Mouse (Mus musculus): ENCODE data around the gene Mlc1.

Mlc1 gene

DNA sequence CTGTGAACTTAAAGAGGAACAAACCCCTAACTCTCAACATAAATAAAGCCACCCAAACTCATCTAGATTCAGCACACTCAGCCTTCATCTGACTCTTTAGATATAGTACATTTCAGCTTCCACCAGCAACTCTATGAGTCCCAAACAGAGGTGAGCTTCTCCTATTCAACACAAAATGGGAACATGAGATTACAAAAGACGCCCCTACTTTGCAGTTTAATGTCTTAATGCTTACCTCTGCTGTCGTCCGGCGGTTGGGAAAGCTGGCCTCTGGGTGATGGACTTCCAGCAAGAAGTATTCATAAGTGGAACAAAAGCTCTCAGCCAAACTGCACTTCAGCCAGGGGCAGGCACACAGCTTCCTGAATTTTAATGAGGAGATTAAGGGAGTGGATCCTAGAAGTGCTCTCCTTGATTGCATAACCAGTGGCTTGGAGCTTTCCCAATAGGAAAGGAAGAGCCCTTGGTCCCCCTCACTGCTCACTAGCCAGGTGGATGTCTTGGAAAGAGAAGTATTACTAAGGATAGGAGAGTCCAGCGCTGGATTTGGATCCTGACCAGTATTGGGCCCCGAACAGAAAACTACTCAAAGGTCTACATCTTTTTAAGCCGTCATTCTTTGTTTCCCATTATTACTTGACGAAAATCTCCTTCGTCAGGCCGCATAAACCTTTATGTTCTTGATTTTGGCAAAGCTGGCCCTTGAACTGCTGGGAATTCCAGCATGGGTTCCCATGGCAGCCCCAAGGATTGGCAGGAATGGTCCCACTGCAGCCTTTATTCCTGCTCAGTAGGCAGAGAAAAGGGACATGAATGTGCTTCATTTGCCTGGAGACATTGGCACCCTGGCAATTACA, at the start of gene Mlc1:
Gene Mlc1, minus strand, starts transcription at position 727 of the 857 bp plus-strand sequence.
- DNase-seq (ENCODE audit: low spot score in 2 of 2), result no peak

DNA sequence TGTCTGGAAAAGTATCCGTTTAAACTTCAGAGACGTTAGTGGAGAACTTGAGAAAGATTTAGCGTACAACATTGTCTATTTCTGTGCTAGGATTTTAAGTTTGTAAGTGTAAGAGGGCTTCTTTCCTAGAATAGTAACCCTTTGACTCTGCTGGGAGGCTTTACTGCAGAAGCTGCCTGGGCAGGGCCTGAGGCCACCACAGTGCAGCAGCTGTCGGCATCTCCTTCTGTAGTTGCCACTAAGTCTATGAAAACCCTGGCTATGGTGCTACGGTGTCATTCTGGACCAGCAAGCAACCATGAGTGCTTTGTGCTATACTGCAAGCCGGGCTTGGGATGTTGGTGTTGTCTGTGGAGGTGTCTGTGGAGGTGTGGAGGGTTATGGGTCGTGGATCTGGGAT, 41.7 kb upstream of the Mlc1 start:
- DNase-seq (ENCODE audit: low spot score in 2 of 2), result no peak

- DNase-seq (ENCODE audit: low spot score in 2 of 2), result no peak
Measured at GRCm38 (mm10) chr15:89020085-89020484, 41.3 kb upstream of the Mlc1 start.

- DNase-seq (ENCODE audit: low spot score in 2 of 2), result peak in 1 of 2 experiments; percentile 44
Measured at GRCm38 (mm10) chr15:89016722-89017121, 37.9 kb upstream of the Mlc1 start.

DNA sequence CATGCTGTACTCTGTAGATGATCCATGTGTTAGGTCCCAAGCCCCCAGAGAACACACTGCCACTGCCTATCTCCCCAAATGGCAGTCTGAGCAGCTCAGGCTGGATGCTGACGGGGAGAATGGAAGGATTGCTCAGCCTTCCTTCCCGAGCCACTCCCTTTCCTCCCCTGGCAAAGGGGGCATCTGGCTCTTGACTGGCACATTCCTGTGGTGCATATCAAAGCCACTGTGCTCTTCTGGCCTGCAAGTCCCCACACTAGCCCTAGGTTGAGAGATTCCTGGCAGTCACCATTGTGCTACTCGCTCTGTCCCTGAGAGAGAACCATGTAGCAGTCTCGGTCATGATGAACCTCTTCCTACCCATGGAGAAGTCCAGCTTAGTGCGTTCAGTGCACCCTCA, 29.0 kb upstream of the Mlc1 start:
- no peak for DNase-seq (ENCODE audit: low spot score in 2 of 2)

DNA sequence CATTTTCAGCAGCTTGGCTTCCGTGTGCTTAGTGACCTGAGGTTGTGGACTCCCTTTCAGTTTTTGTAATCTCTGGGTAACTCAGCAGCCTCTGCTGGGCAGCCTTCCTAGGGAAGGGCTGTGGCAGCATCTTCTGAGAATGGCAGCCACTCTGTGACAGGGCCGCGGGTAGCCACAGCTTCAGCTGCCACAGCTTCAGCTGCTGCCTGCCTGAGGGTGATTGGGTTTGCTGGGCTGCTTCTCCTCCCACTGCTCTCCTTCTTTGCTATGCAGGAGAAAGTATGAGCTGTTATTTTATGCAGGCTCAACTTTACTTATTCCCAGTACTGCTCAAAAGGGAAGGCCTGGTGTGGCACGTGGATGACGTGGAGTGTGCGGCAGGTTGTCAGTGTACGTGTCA, 28.2 kb upstream of the Mlc1 start:
- DNase-seq (ENCODE audit: low spot score in 2 of 2), result no peak

GRCm38 (mm10) chr15:89001245-89001644, 22.4 kb upstream of the Mlc1 start:
- DNase-seq (ENCODE audit: low spot score in 2 of 2), result no peak

DNA sequence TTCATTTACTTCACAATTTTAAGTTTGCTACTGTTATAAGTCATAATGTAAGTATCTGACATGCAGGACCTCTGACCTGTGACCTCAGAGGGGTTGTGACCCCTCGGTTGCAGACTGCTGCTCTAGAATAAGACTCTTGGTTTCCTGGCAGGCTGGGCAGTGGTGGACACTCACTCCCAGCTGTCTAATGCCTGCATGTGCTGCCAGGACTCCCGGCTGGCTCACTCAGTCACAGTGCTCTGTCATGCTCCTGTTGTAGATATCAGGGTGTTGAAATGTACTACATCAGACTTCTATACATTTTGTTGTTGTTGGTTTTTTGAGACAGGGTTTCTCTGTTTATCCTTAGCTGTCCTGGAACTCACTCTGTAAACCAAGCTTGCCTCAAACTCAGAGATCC, 21.6 kb upstream of the Mlc1 start:
- DNase-seq (ENCODE audit: low spot score in 2 of 2), result no peak

DNA sequence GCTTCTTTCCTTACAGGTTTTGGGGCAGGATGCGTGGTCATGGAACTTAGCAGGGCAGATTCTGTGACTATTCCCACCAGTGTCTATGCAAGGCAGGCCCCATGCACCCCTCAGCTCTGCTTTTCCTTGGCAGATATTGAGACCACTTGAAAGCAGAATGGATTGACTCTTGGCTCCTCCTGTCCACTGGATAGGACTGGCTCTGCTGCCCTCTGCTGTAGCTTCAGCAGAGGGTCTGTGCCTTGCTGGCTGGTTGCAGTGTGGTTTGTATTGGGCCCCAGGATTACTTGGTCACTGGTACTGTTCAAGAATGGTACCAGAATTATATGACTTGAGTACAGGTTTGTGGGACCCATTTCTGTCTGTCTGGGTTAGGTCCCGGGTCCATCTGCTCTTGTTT, 20.3 kb upstream of the Mlc1 start:
- no peak for DNase-seq (ENCODE audit: low spot score in 2 of 2)

DNA sequence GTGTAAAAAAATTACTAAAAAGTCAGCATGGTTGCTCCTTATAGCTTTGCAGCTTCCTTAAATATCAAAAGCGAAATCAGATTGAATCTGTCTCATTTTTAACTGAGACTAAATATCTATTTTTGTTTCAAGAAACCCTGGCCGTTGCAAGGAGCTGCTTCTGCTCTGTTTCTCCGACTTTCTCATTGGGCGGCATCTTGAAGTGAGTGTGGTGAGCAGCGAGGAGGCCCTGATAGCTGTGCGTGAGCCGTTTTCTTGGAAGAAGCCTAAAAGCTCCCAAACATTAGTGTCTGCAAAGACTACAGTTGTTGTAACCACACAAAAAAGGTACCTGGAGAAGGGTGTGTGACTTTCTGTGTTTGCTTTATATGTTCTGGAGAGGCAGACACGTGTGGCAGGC, 19.8 kb upstream of the Mlc1 start:
- DNase-seq (ENCODE audit: low spot score in 2 of 2), result no peak

DNA sequence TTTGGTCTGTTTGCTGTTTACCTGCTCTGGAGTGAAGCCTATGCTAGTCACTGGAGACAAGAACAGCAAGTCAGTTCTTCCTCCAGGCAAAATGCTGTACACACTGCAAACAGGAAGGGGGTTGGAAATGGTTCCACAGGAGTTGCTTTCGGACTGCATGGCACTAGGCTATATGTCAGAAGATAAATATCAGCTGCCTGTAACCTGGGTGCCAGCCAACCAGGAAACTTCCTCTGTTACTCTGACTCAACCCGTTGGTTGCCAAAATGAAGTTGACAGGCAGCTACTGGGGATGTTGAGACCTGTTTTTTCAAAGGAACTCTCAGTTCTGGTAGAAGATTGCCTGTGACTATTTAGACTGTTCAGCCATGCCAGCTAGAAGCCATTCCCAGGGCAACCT, 10.4 kb upstream of the Mlc1 start:
- no peak for DNase-seq (ENCODE audit: low spot score in 2 of 2)

DNA sequence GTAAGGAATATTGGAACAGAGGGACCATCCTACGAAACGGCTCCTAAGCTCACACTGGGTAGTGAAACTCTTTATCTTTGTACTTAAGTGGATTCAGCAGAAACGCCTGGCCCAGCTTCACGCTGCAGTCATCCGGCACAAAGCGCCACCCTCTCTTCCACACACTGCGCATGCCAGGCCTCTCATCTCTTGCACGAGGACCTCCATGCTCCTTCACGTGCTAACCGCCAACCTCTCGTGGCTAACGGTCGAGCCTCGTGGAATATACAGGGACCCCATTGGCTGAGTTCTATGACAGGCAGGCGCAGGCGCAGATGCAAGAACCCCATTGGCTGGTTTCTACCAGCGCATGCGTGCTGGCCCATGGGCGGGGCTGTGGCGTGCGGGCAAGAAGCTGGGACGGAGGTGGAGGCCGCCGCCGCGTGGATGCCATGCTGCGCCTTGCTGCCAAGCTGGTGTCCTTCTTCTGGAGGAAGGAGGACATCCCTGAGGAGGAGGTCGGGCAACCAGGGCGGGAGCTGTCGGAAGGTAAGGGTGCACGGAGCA, 3.8 kb upstream of the Mlc1 start, which contains the start of gene Mov10l1:
Gene Mov10l1, plus strand, starts transcription at position 376 of the 546 bp plus-strand sequence.
- no peak for DNase-seq (ENCODE audit: low spot score in 2 of 2)

GRCm38 (mm10) chr15:88979138-88979446, 285 bp upstream of the Mlc1 start:
- no peak for DNase-seq (ENCODE audit: low spot score in 2 of 2)

- no peak for DNase-seq (ENCODE audit: low spot score in 2 of 2)
Measured at GRCm38 (mm10) chr15:88972300-88972699, 6.5 kb downstream of the Mlc1 start.

GRCm38 (mm10) chr15:88964070-88964578, 14.7 kb downstream of the Mlc1 start:
- DNase-seq (ENCODE audit: low spot score in 2 of 2), result no peak

DNA sequence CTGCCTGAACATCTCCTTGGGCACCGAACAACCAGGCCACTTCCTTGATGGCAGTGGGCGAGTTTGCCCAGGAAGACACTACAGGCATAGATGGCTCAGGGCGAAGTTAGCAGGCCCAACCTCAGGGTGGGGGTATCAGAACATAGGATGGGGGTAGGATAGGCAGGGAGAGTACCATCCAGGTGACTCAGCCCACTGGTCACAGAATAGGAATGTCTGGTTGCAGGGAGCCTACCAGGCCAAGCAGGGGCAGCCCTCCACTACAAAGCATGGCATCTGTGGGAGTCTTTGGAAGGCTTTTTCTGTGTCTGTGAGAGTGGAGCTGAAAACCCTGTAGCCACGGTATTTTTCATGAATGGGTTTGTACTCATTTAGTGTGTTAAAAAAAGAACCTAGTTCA, 21.3 kb downstream of the Mlc1 start:
- peak in 1 of 2 experiments; percentile 8 for DNase-seq (ENCODE audit: low spot score in 2 of 2)

GRCm38 (mm10) chr15:88955342-88955741, 23.5 kb downstream of the Mlc1 start:
- no peak for DNase-seq (ENCODE audit: low spot score in 2 of 2)

GRCm38 (mm10) chr15:88954368-88955072, 24.3 kb downstream of the Mlc1 start, which contains the start of gene Ttll8:
TSS of gene Ttll8 (minus strand) at chr15:88954418.
- peak in 1 of 2 experiments; percentile 10 for DNase-seq (ENCODE audit: low spot score in 2 of 2)

GRCm38 (mm10) chr15:88951246-88951645, 27.6 kb downstream of the Mlc1 start:
- no peak for DNase-seq (ENCODE audit: low spot score in 2 of 2)

GRCm38 (mm10) chr15:88946851-88947250, 32.0 kb downstream of the Mlc1 start:
- DNase-seq (ENCODE audit: low spot score in 2 of 2), result no peak

DNA sequence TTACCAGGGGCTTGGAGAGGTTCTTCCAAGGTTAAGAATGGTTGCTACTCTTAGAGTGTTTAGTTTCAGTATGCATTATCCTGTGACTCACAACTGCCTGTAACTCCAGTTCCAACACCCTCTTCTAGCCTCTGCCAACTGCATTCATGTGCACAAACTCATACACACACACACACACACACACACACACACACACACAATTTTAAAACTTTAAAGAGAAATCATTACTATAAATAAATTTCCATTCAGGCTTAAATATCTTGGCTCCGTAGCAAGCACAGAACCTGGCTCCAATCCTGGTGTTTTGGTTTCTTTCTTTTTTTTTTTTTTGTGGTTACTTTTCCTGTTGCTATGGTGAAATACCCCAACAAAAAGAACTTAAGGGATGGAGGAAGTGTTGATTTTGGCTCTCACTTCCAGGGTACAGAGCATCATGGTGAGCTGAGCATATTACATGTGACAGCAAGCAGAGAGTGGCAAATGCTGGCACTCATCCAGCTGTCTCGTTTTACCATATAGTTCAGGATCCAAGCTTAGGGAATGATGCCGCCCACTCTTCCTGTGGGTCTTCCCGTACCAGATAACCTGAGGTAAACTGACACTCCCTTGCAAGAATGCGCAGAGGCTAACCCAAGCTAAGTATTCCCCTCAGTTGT, 34.8 kb downstream of the Mlc1 start:
- DNase-seq (ENCODE audit: low spot score in 2 of 2), result no peak

- no peak for DNase-seq (ENCODE audit: low spot score in 2 of 2)
Measured at GRCm38 (mm10) chr15:88942783-88943182, 36.0 kb downstream of the Mlc1 start.

All from spleen, postnatal 4 days (tissue).